Mouse (Mus musculus): Measurements from ENCODE around the gene Slc25a11.

DNA sequence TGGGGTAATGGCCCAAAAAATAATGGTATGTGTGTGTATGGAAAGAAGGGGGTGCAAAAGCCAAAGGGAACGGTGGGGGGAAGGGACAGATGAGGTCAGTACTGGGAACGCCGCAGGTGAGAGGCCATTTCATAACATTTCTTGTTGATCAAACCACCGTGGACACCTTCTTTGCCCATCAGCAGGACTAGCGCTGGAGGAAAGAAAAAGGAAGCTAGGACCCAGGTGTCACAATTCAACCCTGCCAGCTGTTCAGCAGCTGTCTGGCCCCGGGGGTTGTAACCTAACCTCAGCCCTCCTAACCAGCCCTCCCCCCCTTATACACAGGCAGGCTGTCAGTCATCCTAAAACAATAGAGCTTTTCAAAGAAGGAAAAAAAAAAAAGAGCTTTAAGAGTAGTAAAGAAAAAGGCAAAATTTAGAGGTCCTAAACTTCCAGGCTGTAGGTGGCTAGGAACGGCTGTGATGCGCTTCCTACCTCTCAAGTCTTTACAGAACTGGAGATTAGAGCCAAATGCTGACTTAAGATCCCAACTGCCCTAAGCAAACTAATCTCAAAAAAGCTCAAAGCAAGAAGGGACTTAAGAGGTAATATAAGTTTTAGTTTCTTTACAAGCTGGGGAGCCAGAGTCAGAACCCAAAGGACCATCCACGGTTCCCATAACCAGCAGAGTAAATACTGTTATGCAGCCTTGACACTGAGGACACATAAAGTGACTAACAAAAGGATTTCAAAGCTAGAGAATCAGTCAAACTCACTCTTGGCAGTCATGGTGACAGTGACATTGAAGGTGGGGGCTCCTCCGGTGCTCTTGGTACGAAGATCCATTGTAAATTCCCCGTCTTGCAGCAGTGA lies 5.0 kb upstream of the Slc25a11 start:
- TF ChIP-seq MAFK (IDR thresholded peaks at IDR 0.05; ENCODE audit: insufficient read depth, low read depth, low read length) (no peak), ZC3H11A (IDR thresholded peaks at IDR 0.05; ENCODE audit: borderline replicate concordance, low read depth, low read length) (no peak)
